Mouse (Mus musculus): Measurements from ENCODE around the gene 9430007A20Rik.
"Not testable (repeated sequence)": the region's sequence is repeated elsewhere in the genome, so short reads cannot be mapped to it uniquely, and the experiment has no call there.

9430007A20Rik gene

DNA sequence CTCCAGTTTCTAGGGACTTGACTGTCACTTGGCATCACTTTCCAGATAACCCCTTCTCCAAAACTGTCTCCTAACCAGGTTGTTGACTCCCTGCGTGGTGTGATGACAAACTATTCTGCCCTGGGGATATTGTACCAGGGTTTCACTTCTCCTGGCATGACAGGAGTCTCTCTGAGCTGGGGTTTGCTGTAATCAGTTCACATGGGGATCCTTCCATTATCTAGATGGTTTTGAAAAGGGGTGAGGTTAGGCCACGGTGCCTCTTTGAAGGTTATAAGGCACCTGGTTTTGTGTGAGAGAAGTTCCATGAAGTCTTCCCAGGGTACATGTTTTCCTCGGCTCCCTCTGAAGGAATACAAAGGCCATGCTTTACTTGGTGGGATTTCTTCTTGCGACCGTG is at the start of gene 9430007A20Rik:
Gene 9430007A20Rik (plus strand): TSS at position 301 of the 400 bp plus-strand sequence.
- in situ Hi-C loops (cut with MseI, MboI): no loop called here

DNA sequence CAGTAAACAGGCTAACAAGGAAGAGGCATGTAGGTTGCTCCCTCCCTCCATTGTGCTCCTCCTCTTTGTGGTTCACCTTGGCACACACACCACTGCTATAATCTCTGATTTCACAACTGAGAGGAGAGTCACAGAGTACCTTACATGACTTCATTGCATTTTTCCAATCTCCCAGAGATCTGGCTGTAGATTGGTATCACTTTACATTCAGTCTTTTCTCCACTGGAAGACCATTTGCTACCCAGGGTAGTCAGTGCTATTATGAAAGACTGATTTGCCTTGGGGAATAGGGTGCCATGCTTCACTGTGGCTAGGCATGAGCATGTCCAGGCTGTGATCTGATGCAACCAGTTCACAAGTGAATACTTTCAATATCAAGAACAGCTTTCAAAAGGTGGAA is 26.3 kb upstream of the 9430007A20Rik start:
- in situ Hi-C loops (cut with MseI, MboI): no loop called here

DNA sequence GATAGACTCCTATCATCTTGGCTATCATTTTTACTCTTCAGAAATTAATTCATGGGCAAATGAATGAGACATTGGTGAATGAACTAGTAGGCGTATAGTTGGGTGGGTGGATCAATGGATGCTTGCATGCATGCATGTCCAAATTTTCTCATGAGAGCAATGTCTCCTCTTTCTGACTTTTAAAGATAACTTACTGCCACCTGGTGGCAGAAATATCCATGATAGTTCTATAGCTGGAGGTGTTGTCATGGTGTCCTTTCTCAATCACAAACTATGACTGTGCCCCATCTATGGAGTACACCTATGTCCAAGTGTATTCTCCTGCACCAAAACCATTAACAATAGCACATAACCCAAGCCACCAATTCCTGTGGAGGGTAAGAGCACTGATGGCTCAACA is 13.1 kb upstream of the 9430007A20Rik start:
- in situ Hi-C loops (cut with MseI, MboI): no loop called here

DNA sequence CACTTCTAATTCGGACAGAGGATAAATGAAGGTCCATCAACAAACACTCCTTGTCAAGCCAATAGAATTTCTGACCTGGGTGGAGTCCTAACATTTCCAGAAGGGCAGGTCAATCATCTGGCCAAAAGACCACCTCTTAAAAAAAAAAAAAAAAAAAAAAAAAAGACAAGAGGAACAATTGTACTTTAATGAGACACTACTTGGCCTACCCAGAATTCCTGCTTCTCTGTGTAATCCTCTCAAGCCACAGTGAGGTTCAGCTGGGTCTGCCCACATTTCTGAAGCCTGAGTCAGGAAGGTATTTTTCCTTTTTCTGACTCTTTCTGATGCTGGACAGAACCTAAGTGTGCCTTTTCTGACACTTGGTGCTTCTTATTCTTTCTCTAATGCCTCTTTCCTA is 25.1 kb downstream of the 9430007A20Rik start:
- in situ Hi-C loops (cut with MseI, MboI): no loop called here

DNA sequence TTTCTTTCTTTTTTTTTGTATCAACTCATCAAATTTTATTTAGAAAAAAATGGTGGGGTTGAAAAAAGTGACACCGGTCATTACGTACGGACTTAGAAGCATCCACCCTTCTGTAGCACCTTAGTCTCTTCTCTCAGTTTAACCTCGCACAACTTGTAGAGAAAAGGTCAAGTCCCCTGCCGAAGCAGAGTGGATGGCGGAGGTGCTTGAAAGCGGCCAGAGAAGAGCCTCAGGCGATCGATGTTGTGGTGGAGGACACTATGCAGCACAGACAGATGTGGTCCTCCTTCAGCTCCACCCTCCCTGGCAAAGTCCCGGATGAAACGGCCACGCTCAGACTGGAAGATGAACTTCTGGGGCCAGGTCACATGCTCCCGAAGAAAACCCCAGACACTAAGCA is 25.7 kb downstream of the 9430007A20Rik start:
- in situ Hi-C loops (cut with MseI, MboI): not testable (repeated sequence)

DNA sequence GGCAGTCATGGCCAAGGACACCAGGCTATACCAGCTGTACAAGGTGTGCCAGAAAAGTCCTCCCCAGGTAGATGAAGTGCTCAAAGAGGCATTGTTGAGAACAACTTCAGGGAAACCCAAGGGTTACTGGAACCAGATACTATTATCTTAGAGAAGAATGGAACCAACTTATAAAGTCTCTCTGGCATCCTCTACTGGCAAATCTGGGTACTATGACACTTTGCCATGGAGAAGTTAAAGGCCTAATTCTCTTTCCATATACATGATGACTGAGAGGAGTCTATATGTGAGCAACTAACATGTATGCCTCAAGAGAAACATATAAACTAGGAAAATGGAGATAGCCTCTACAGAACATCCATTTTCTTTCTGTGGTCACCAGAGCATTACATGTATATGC is 31.5 kb downstream of the 9430007A20Rik start:
- in situ Hi-C loops (cut with MseI, MboI): loop anchor here (10.0 to 25.0 kb wide), 2 partner anchors 311 to 314 kb away; no protein-coding TSS in a partner anchor

DNA sequence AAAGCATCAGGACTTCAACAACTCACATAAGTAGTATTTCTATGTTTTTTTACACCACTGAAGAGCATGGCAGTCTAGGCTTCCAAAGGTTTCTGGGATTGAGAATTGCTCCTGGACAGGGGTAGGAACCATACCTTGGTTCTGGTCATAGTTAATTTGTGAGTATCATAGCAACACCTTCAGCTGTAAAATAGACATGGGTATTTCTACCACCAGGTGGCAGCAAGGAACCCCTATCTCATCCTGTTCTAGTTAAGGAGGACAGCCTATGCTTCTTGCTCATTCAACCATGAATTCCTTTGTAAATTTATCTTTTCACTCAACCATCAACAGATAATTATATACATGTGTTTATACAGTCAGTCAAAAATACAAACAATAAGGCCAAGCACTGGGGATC is 40.2 kb downstream of the 9430007A20Rik start:
- in situ Hi-C loops (cut with MseI, MboI): loop anchor here (10.0 to 25.0 kb wide), 2 partner anchors 303 to 305 kb away; no protein-coding TSS in a partner anchor

DNA sequence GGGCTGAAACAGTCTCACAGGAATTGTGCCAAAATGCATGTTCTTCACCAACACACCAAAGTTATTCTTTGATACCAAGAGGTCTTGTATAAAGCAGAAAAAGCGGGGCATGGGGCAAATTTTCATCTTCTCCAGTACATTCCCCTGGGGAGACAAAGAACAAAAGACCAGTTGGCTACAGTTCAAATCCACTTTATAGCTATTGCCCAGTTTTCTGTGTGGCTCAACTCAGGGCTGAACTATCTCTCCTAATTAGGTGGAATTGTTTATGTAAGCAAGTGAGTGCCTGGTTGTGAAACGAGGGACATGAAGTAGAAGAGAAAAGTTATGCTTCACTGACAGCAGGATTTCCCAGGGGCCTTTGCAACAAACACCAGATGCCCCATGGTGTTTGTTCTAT is 41.6 kb downstream of the 9430007A20Rik start:
- in situ Hi-C loops (cut with MseI, MboI): loop anchor here in 1 of 2 experiments (25.0 kb wide), 1 partner anchor 301 kb away; no protein-coding TSS in a partner anchor

DNA sequence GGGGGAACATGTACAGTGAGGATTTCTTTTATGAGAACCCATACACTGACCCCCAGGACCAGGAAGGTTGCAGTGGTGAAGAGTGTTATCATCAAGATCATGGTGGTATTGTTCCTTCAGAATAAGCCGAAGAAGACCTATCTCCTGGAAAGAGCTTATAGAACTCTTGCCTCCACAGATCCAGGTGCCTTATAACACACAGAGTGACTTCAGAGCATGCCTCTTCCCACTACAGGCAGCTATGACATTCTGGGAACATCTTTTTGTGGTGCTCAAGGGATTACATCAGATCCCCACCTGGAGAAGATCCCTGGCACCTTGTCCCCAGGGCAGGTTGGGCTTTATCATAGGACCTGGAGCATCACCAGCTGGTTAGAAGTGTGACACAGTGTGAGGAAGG is 45.4 kb downstream of the 9430007A20Rik start, which contains the start of gene Gm13124:
Gene Gm13124 (minus strand): TSS at position 101 of the 400 bp plus-strand sequence.
- in situ Hi-C loops (cut with MseI, MboI): loop anchor here in 1 of 2 experiments (25.0 kb wide), 1 partner anchor 297 kb away; no protein-coding TSS in a partner anchor

DNA sequence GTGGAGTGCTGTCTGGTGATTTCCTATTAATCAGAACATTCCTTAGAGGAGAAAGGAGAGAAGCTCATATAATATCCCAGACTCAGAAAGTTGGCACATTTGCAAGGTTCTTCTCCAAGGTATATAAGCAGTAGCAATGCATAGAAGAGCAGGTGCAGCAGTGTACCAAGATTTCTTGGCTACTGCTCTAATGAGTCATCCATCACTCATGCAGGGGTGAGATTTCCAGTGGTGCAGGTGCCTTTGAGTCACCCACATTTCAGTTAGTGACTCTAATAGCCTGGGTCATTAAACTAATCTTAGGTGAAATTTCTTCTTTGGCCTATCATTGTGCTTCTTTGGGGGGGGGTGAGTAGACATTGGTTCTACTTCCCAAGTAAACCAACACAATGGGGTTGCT is 48.1 kb downstream of the 9430007A20Rik start:
- in situ Hi-C loops (cut with MseI, MboI): loop anchor here in 1 of 2 experiments (25.0 kb wide), 1 partner anchor 295 kb away; no protein-coding TSS in a partner anchor
